Mouse (Mus musculus) liver, embryonic 16.5 days (tissue): ENCODE measurements around the gene Alg9. TPM values are rescaled to one million over a fixed set of nuclear protein-coding genes. Genes with fewer than 3 reads are reported as not detected.

ENCODE experiments used
- ATAC-seq: fragments of 200-750 bp; cut with Nextera tagmentation; 2 replicates; pipeline ENCODE4 v1.8.0; 2017; ENCODE audit warnings: low read depth, mild to moderate bottlenecking, moderate number of reproducible peaks, moderate library complexity
- H3K27ac ChIP-seq: fragments of 300-500 bp; sonication (generic); 2 replicates; pipeline ENCODE4 v1.5.1; 2014; ENCODE audit warnings: mild to moderate bottlenecking, low read length
- H3K27me3 ChIP-seq: fragments of 300-500 bp; sonication (generic); 2 replicates; pipeline ENCODE4 v1.6.1; 2014; ENCODE audit warnings: low read depth, low read length, mixed read lengths; ENCODE audit not compliant: control insufficient read depth, insufficient read depth
- H3K36me3 ChIP-seq: fragments of 300-500 bp; sonication (generic); 2 replicates; pipeline ENCODE4 v1.6.1; 2014; ENCODE audit warnings: mild to moderate bottlenecking; ENCODE audit not compliant: control insufficient read depth, insufficient read depth
- H3K4me1 ChIP-seq: fragments of 300-500 bp; sonication (generic); 2 replicates; pipeline ENCODE4 v1.6.1; 2014; ENCODE audit warnings: low read depth, low read length, mixed read lengths; ENCODE audit not compliant: control insufficient read depth
- H3K4me2 ChIP-seq: fragments of 300-500 bp; sonication (generic); 2 replicates; pipeline ENCODE4 v1.6.1; 2014; ENCODE audit warnings: low read depth, low read length, mixed read lengths
- H3K4me3 ChIP-seq: fragments of 300-500 bp; sonication (generic); 2 replicates; pipeline ENCODE4 v1.5.1; 2014; ENCODE audit warnings: low read depth, mild to moderate bottlenecking, low read length
- H3K9ac ChIP-seq: fragments of 300-500 bp; sonication (generic); 2 replicates; pipeline ENCODE4 v1.6.1; 2014; ENCODE audit warnings: low read depth, low read length
- H3K9me3 ChIP-seq: fragments of 300-500 bp; sonication (generic); replicated peaks from 2 replicates; pipeline ENCODE4 v1.6.1; 2016; ENCODE audit warnings: low read length; ENCODE audit not compliant: control insufficient read depth
- WGBS: fragments of 180-500 bp; shearing (Covaris S2); extraction: QIAGEN DNeasy Blood & Tissue Kit; methylation state at CpG from one replicate; pipeline ENCODE4 v1.1.7; 2014; ENCODE audit not compliant: insufficient replicate concordance; 5-methylcytosine and 5-hydroxymethylcytosine counted together
- polyA plus RNA-seq: library from polyadenylated mRNA; unstranded; fragments of >200 nt; fragmentation: Nextera tagmentation; extraction: Ambion mirVana; gene quantifications from 2 replicates; pipeline ENCODE4 v1.2.1, GENCODE M21; 2015

The Alg9 gene
- polyA plus RNA-seq, 1 experiment from 2014 or later = 13.2 TPM

DNA sequence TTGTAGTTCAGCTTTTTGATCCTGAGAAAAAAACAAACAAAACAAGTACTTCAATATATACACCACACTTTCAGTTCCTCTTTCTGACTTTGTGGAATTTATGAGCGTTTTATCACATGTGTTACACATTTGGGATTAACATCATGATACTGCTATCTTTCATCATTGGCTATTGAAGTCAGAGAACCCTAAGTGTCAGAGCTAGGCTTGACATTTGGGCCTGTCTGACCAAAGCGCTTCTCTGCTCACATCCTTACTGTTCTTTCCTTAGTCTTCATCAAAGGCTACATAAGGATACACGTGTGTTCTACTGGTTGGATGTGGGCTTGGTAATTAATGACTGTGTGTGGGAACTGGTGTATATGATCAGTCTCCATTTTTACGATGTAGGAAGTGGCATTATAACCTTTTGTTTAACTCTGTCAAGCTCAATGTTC is 775 bp upstream of the Alg9 start:
- Histone ChIP-seq H3K4me3 (no peak overlapping the region), H3K27me3 (no peaks in the 10 kb centered on the region), H3K36me3 (peaks cover 2% of the 10 kb centered on the region; the same call in 1 of the 2 replicates), H3K9ac (peak overlapping the region; percentile 3), H3K4me2 (peak overlapping the region; percentile 98), H3K27ac (peak overlapping the region; percentile 42), H3K4me1 (peaks cover 27% of the 10 kb centered on the region), H3K9me3 (no peaks in the 10 kb centered on the region)
- 33% methylated on average over 4 of the region's 4 CpGs for WGBS
- ATAC-seq = no peak

DNA sequence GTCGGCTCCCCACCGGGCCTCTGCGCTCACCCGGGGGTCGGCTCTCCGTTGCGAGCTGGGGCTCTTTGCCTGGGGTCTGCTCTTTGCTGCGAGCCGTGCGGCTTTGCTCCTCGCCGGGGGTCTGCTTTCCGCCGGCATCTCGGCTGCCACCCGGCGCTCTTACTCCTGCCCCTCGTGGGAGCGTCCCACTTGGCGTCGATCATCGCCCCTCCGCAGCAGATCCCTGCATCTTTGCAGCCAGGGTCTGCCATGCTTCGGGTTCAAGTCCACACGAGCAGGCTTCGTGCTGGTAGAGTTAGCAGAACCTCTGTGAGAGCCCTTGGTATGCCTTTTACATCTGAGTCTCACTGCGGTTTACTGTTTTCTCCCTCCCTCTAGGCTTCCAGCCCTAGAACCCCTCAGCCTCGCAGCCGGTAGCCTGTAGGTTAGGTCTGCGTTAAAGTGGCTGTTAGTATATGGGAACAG is 875 bp downstream of the Alg9 start:
- Histone ChIP-seq H3K4me1 (peaks cover 21% of the 10 kb centered on the region), H3K9me3 (no peaks in the 10 kb centered on the region), H3K4me2 (peak overlapping the region; percentile 98), H3K27me3 (no peaks in the 10 kb centered on the region), H3K27ac (peak overlapping the region; percentile 74; the same call in 1 of the 2 replicates), H3K9ac (peak overlapping the region; percentile 95), H3K36me3 (peaks cover 2% of the 10 kb centered on the region; the same call in 1 of the 2 replicates), H3K4me3 (peak overlapping the region; percentile 95)
- 0 out of 2 replicates have a peak, but pooled peaks have one; percentile 22 for ATAC-seq
- under 1% methylated on average over 30 of the region's 30 CpGs for WGBS

DNA sequence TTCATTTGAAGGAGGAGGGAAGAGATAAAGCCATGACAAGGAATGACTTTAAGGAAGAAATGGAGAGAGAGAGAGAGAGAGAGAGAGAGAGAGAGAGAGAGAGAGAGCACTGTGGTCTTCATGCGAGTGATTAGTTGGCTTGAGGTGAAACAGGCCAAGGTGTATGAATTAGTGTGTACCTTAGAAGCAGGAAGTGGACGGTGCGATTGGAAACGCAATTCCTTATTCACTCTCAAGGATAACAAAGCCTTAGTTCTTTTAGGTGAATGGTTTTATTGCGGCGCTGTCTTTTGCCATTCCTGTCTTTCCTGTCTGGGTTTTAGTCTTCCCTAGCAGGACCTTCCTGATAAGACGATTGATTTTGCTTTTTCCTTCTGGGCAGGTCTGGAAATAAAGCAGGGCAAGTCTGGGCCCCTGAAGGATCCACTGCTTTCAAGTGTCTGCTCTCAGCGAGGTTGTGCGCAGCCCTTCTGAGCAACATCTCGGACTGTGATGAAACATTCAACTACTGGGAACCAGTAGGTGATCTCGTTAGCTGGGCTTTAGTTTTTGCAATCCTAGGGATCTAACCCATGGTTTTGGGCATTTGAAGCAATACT is 1.4 kb downstream of the Alg9 start:
- Histone ChIP-seq H3K4me3 (peak overlapping the region; percentile 95), H3K9me3 (no peaks in the 10 kb centered on the region), H3K4me1 (peaks cover 21% of the 10 kb centered on the region), H3K27me3 (no peaks in the 10 kb centered on the region), H3K27ac (no peak overlapping the region), H3K36me3 (peaks cover 2% of the 10 kb centered on the region; the same call in 1 of the 2 replicates), H3K4me2 (peak overlapping the region; percentile 98), H3K9ac (peak overlapping the region; percentile 95)
- ATAC-seq = no peak
- WGBS = 53% methylated on average over 11 of the region's 11 CpGs

DNA sequence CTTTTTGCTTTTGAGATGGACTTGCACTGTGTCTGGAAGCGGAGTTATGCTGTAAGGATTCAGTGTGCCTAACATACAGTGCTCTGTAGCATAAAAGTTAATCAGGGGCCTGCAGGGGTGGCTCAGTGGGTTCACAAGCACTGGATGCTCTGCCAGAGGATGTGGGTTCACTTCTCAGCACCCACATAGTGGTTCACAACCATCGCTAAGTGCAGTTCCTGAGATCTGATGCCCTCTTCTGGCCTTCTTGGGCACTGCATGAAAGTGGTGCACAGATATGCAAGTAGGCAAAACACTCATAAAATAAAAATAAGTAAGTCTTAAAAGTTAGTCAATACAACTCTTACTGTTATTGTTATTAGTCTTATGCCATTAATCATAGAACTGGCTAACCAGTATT is 7.3 kb downstream of the Alg9 start:
- no peak overlapping the region for H3K27ac ChIP-seq
- peaks cover 12% of the 10 kb centered on the region for H3K36me3 ChIP-seq
- no peaks in the 10 kb centered on the region for H3K9me3 ChIP-seq
- H3K9ac ChIP-seq = no peak overlapping the region
- 60% methylated on average over 2 of the region's 2 CpGs for WGBS
- no peak overlapping the region for H3K4me3 ChIP-seq
- no peak overlapping the region for H3K4me2 ChIP-seq
- no peak for ATAC-seq
- H3K27me3 ChIP-seq = no peaks in the 10 kb centered on the region
- no peaks in the 10 kb centered on the region for H3K4me1 ChIP-seq

DNA sequence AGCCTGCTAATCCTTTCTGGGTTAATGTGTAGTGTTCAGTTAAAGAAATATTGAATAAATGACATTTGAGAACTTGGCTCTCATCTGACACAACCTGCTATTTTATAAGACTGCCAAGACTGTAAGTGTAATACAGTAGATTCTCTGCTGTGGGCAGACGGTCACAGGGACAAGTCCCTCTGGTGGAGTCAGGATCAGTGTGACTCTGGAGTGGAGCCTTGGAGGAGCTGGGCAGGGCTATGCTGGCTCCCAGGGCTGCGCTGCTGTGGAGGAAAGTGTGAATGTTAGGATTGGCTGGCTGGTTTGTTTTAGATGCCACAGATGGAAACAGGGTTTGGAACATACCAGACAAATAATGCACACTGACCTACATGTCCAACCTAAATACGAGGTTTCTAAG is 20.4 kb downstream of the Alg9 start:
- Histone ChIP-seq H3K4me2 (no peak overlapping the region), H3K9ac (no peak overlapping the region), H3K36me3 (peaks cover 4% of the 10 kb centered on the region; the same call in 1 of the 2 replicates), H3K9me3 (no peaks in the 10 kb centered on the region), H3K27ac (no peak overlapping the region), H3K27me3 (no peaks in the 10 kb centered on the region), H3K4me1 (no peaks in the 10 kb centered on the region), H3K4me3 (no peak overlapping the region)
- 83% methylated on average over 3 of the region's 3 CpGs for WGBS
- ATAC-seq = no peak

DNA sequence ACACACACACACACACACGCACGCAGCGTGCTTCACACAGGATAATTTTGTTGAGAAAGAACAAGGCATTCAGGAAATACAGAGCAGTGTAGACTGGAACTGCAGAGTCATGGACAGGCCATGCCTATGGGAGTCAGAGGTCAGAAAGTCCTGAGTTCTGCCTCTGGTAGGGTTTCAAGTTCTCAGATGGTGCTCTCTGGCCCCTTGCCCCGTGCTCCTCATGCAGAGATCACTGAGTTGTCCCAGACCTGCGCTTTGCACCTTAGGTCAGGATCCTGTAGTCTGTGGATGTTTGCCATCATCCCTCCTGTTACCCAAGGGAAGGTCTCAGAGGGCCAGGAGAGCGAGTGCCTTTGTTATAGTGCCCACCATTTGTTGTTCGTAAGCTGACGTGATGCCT is 22.0 kb downstream of the Alg9 start:
- ATAC-seq = no peak
- Histone ChIP-seq H3K9ac (no peak overlapping the region), H3K4me1 (peaks cover 6% of the 10 kb centered on the region), H3K27me3 (no peaks in the 10 kb centered on the region), H3K27ac (no peak overlapping the region), H3K4me3 (no peak overlapping the region), H3K4me2 (no peak overlapping the region), H3K36me3 (peaks cover 2% of the 10 kb centered on the region; the same call in 1 of the 2 replicates), H3K9me3 (no peaks in the 10 kb centered on the region)
- 77% methylated on average over 8 of the region's 8 CpGs for WGBS

DNA sequence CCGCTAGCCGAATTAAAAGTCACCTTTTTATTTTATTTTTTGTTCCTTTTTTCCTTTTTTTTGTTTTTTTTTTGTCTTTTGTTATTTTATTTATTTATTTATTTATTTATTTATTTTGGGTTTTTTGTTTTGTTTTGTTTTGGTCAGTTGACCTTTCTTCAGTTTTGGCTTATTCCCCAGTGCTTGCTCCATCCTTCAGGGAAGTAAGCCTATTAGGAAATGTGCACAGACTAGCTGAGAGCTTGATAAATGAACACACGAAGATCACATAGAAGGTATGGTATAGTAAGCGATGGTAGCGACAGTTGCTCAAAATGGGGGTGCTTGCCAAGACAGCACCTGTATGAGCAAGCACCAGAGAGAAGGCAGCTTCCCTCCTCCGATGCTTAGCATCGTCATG is 22.8 kb downstream of the Alg9 start:
- H3K4me2 ChIP-seq = no peak overlapping the region
- WGBS = 77% methylated on average over 7 of the region's 7 CpGs

DNA sequence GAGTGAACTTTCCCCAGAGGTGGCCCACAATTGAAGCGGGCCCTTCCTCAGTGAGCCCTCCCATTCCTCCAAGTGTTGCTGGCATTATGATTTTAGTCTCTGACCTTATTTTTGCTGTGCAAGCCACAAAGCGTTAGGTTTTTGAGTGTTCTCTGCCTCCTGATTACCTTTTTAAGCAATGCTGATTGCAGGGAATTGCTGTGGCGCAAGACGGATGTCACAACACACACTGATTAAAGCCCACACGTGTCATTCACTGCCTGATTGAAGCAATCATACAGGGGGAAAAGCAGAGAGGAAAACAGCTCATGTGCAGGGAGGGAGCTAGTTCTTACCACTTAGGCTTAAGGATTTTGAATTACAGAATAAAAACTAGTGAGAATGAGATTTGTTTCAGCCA is 23.5 kb downstream of the Alg9 start:
- H3K4me3 ChIP-seq = no peak overlapping the region
- H3K4me2 ChIP-seq = no peak overlapping the region
- H3K27me3 ChIP-seq = no peaks in the 10 kb centered on the region
- H3K9me3 ChIP-seq = no peaks in the 10 kb centered on the region
- no peak for ATAC-seq
- H3K27ac ChIP-seq = no peak overlapping the region
- peaks cover 2% of the 10 kb centered on the region; the same call in 1 of the 2 replicates for H3K36me3 ChIP-seq
- peaks cover 22% of the 10 kb centered on the region for H3K4me1 ChIP-seq
- 67% methylated on average over 5 of the region's 5 CpGs for WGBS
- H3K9ac ChIP-seq = no peak overlapping the region

More for the DNA sequence above, 22.8 kb downstream of the Alg9 start:
- H3K9me3 ChIP-seq = no peaks in the 10 kb centered on the region
- no peak overlapping the region for H3K9ac ChIP-seq
- peaks cover 2% of the 10 kb centered on the region; the same call in 1 of the 2 replicates for H3K36me3 ChIP-seq
- H3K27ac ChIP-seq = no peak overlapping the region
- peaks cover 15% of the 10 kb centered on the region for H3K4me1 ChIP-seq
- H3K4me3 ChIP-seq = no peak overlapping the region
- ATAC-seq = no peak
- H3K27me3 ChIP-seq = no peaks in the 10 kb centered on the region

DNA sequence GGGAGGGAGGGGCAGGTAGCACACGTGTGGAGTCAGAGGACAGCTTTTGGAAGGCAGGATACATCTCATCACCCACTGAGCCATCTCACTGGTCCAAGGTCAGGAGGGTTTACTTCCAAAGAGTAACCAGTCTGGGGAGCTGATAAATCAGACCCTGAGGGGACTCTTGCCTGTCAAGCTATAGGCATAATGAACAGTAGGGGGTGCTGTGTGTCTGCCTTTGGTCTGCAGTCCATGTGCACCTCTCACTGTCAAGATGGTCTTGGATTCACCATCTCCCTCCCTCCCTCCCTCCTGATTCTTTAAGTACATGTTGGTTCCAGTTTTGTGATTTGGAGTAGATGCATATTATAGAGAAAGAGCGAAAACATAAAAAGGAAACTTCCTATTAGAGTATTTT is 26.2 kb downstream of the Alg9 start:
- Histone ChIP-seq H3K4me1 (peaks cover 41% of the 10 kb centered on the region), H3K4me3 (no peak overlapping the region), H3K9ac (no peak overlapping the region), H3K27me3 (no peaks in the 10 kb centered on the region), H3K27ac (peak overlapping the region; percentile 95; the same call in 1 of the 2 replicates), H3K4me2 (no peak overlapping the region), H3K36me3 (no peaks in the 10 kb centered on the region; the same call in 1 of the 2 replicates), H3K9me3 (no peaks in the 10 kb centered on the region)
- ATAC-seq = no peak
- WGBS = 48% methylated on average over 2 of the region's 2 CpGs
